Mouse (Mus musculus): ENCODE results near the gene Kctd3.
A peak's percentile ranks its signal among the peaks of the same experiment; 100 is the strongest.

The Kctd3 gene

GRCm38 (mm10) chr1:189006826-189007225 is 815 bp downstream of the Kctd3 start:
- no peak for DNase-seq

DNA sequence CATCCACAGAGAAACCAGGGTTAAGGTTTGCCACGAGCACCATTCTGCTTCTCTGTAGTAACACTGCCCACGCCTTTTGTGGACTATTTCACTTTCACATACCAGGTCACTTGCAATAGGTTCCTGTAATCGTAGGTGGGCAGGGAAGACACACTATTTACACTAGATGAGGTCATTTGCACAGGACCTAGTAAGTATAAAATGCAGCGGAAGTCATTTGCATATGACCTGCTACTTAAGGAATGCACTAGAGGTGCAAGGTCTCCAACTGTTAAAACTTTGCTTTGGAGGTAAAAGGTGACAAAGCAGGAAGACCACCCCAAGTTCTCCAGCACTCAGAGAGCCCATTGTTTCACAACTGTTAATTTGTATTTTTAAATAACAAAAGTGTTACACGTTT is 1.4 kb downstream of the Kctd3 start:
- no peak for DNase-seq

DNA sequence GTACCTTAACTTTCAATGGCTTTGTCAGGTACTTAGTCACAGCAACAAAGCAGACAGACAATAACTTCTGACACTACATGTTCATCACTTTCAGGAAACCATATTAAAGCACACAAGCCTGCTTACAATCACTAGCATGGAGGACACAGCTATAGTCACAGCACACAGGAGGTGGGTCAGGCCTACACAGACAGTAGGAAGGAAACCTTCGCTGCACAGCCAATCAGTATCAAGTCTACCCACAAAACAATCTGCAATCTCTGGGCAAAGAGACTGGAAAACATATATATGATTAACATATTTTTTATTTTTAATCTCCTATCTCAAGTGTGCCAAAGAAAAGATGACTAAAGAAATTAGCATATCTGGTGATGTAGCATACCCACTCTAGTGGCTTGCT is 2.9 kb downstream of the Kctd3 start:
- DNase-seq: no peak

- no peak for DNase-seq
These were observed 5.8 kb downstream of the Kctd3 start for GRCm38 (mm10) chr1:189001815-189002214.

GRCm38 (mm10) chr1:188999981-189000380 is 7.7 kb downstream of the Kctd3 start:
- DNase-seq: peak; percentile 31 to 40

- DNase-seq: no peak
These were observed 9.7 kb downstream of the Kctd3 start for GRCm38 (mm10) chr1:188997921-188998320.

- peak in 1 of 2 experiments; percentile 38 for DNase-seq
These were observed 14.4 kb downstream of the Kctd3 start for GRCm38 (mm10) chr1:188993218-188993617.

- peak in 1 of 2 experiments; percentile 63 for DNase-seq
These were observed 27.6 kb downstream of the Kctd3 start for GRCm38 (mm10) chr1:188980050-188980449.

- DNase-seq: no peak
These were observed 33.7 kb downstream of the Kctd3 start for GRCm38 (mm10) chr1:188973926-188974325.

DNA sequence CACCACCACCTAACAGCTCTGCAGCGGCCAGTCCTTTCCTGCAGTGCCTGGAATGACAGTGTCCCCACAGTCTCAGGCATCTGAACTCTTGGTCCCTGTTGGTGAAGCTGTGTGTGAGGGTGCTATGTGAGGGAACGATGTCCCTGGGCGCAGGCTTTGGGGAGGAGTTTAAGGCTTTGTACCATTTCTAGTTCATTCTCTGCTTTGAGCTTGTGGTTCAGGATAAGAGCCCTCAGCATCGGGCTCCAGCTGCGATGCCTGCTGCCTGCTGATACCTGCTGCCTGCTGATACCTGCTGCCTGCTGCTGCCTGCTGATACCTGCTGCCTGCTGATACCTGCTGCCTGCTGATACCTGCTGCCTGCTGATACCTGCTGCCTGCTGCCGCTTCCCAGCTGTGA is 34.6 kb downstream of the Kctd3 start:
- no peak for DNase-seq

GRCm38 (mm10) chr1:188952501-188952900 is 55.1 kb downstream of the Kctd3 start:
- no peak for DNase-seq

- no peak for DNase-seq
These were observed 56.5 kb downstream of the Kctd3 start for GRCm38 (mm10) chr1:188951091-188951490.

DNA sequence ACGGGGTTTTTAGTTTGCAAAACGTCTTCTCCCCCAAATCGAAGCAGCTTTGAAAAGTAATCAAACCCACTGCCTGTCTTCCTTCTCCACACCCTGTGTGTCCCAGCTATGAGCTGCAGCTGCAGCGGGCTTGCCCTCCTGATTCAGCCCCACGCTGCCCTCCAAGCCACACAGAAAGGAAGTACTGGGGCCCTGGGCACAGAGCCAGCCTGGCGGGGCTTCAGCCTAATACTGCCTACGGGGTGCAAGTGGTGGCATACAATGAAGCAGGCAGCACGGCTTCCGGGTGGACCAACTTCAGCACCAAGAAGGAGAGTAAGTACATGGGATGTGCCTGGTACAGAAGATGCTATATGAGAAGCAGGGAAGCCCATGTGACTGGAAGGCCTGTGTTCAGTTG is 59.4 kb downstream of the Kctd3 start:
- no peak for DNase-seq

GRCm38 (mm10) chr1:188947794-188948193 is 59.8 kb downstream of the Kctd3 start:
- peak in 1 of 2 experiments; percentile 7 for DNase-seq

GRCm38 (mm10) chr1:188946849-188947248 is 60.8 kb downstream of the Kctd3 start:
- DNase-seq: no peak

DNA sequence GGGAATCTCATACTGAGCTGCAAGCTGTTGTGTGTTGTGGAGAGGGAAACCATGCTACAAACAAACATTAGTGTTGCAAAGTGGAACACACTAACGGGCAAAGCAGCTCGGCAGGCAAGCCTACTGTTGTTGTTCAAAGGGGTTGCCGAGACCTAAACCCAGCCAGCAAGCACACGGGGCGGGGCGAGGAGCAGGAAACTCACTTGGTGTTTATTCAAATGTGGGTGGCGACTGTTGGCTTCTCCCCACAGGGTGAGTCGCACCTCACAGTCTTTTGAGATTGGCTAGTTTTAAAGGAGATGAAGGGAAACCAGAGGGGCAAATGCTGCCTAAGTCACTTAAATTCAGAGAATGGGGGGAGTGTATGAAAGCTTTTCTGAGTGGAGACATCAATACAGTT is 62.3 kb downstream of the Kctd3 start:
- no peak for DNase-seq

DNA sequence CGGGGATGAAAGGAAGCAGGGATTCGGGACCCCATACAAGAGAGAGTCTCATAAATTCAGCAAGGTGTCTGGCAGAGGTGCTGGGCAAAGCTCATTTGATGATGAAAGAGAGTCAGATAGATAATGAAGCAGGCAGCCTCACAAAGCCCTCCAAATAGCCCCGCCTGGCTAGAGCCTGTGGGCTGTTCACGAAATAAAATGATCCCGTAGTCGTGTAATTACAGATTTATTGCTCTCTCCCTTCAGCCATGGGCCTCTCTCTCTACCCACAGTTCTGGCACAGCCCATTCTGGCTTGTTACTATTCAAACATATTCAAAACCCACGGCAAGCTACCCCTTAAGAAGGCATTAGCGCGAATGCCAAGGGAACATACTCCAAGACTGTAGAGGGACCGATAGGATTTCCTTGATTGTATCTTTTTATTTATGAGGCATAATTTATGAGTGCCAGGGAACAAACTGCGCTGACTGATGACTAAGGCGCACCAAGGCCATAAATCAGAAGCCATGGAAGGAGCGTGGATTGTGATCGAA is 70.3 kb downstream of the Kctd3 start:
- no peak for DNase-seq
